Mouse (Mus musculus) forebrain, embryonic 15.5 days (tissue): ENCODE data around the gene Vps18. TPM values are rescaled to one million over a fixed set of nuclear protein-coding genes. Genes with fewer than 3 reads are reported as not detected.

ENCODE experiments used
- ATAC-seq: fragments of 200-750 bp; cut with Nextera tagmentation; replicated peaks from 2 replicates; pipeline ENCODE4 v1.8.0; 2017; ENCODE audit warnings: mild to moderate bottlenecking, moderate TSS enrichment, moderate library complexity
- H3K27ac ChIP-seq: fragments of 300-500 bp; sonication (generic); replicated peaks from 2 replicates; pipeline ENCODE4 v1.5.1; 2015; ENCODE audit warnings: mild to moderate bottlenecking, inconsistent platforms
- H3K27me3 ChIP-seq: fragments of 300-500 bp; sonication (generic); 2 replicates; pipeline ENCODE4 v1.6.1; 2015; ENCODE audit warnings: inconsistent platforms
- H3K36me3 ChIP-seq: fragments of 300-500 bp; sonication (generic); 2 replicates; pipeline ENCODE4 v1.6.1; 2015; ENCODE audit warnings: mild to moderate bottlenecking, inconsistent platforms
- H3K4me1 ChIP-seq: fragments of 300-500 bp; sonication (generic); 2 replicates; pipeline ENCODE4 v1.6.1; 2015; ENCODE audit warnings: inconsistent platforms
- H3K4me2 ChIP-seq: fragments of 300-500 bp; sonication (generic); replicated peaks from 2 replicates; pipeline ENCODE4 v1.6.1; 2015; ENCODE audit warnings: mild to moderate bottlenecking, inconsistent platforms
- H3K4me3 ChIP-seq: fragments of 300-500 bp; sonication (generic); 2 replicates; pipeline ENCODE4 v1.5.1; 2015; ENCODE audit warnings: mild to moderate bottlenecking, inconsistent platforms
- H3K9ac ChIP-seq: fragments of 300-500 bp; sonication (generic); replicated peaks from 2 replicates; pipeline ENCODE4 v1.6.1; 2015; ENCODE audit warnings: mild to moderate bottlenecking, inconsistent platforms
- H3K9me3 ChIP-seq: fragments of 300-500 bp; sonication (generic); 2 replicates; pipeline ENCODE4 v1.6.1; 2016; ENCODE audit warnings: inconsistent platforms
- WGBS: fragments of 180-500 bp; shearing (Covaris S2); methylation state at CpG from one replicate; pipeline ENCODE4 v1.1.7; 2015; ENCODE audit warnings: mixed read lengths; 5-methylcytosine and 5-hydroxymethylcytosine counted together
- polyA plus RNA-seq: library from polyadenylated mRNA; unstranded; fragments of >200 nt; fragmentation: Nextera tagmentation; extraction: Ambion mirVana; gene quantifications from 2 replicates; pipeline ENCODE4 v1.2.1, GENCODE M21; 2015

Vps18 gene
- polyA plus RNA-seq, 1 experiment from 2014 or later: 31.1 TPM

DNA sequence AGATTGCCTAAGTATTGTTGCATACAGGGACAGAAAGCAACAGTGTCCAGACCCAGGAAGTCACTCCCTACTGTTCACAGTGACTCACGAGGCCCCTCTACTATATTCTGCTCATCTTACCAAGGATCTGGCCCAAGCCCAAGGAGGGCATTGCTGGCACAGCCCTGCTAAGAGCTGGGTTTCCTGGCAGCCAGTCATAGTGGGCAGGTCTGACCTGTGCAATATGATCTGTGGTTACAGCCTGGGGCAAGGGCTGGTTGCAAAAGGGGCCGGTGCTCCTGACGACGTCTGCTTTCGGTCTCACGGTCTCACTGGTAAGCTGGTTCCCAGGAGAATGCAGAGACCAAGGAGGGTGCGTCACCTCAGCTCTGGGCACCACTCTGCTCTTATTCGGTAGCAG is 25.6 kb upstream of the Vps18 start:
- H3K4me1 ChIP-seq: peaks cover 5% of the 10 kb centered on the region; the same call in 1 of the 2 replicates
- 0 out of 2 replicates have a peak, but pooled peaks have one; percentile 38 for ATAC-seq
- 33% methylated on average over 8 of the region's 8 CpGs for WGBS
- no peak overlapping the region for H3K4me3 ChIP-seq
- no peaks in the 10 kb centered on the region for H3K27me3 ChIP-seq
- no peak overlapping the region for H3K4me2 ChIP-seq
- no peak overlapping the region for H3K9ac ChIP-seq
- H3K9me3 ChIP-seq: no peaks in the 10 kb centered on the region
- H3K27ac ChIP-seq: no peak overlapping the region
- H3K36me3 ChIP-seq: no peaks in the 10 kb centered on the region

- Histone ChIP-seq H3K4me1 (peaks cover 5% of the 10 kb centered on the region; the same call in 1 of the 2 replicates), H3K4me3 (no peak overlapping the region), H3K27me3 (no peaks in the 10 kb centered on the region), H3K27ac (no peak overlapping the region), H3K9ac (no peak overlapping the region), H3K36me3 (no peaks in the 10 kb centered on the region), H3K4me2 (no peak overlapping the region), H3K9me3 (no peaks in the 10 kb centered on the region)
- 79% methylated on average over 5 of the region's 5 CpGs for WGBS
- no peak for ATAC-seq
Observed at GRCm38 (mm10) chr2:119263813-119264212, 24.7 kb upstream of the Vps18 start.

DNA sequence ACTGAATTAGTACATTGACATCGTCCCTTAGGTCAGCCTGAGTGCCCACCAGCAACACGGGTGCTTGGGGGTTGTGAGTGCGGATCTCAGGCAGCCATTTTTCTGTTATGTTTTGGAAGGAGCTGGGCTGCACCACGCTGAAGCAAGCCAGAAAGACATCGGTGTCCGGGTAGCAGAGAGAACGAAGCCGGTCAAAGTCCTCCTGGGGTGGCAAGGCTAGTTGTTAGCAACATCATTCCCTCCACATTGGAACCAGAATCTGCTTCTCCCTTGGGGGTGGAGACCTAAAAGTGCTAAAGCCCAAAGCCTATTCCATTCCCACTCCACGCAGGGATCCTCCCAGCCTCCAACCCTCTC is 18.3 kb upstream of the Vps18 start:
- no peaks in the 10 kb centered on the region for H3K36me3 ChIP-seq

GRCm38 (mm10) chr2:119270643-119271331 is 17.8 kb upstream of the Vps18 start, which contains the start of gene Rhov:
Rhov (minus strand) TSS chr2:119271272.
- H3K9ac ChIP-seq: peak within 1 kb of the TSS; percentile 65
- H3K4me1 ChIP-seq: peaks cover 13% of the 10 kb centered on the region
- peak within 1 kb of the TSS; percentile 84 for H3K4me2 ChIP-seq
- WGBS: under 1% methylated on average over 43 of the region's 49 CpGs
- H3K9me3 ChIP-seq: no peaks in the 10 kb centered on the region
- H3K36me3 ChIP-seq: no peaks in the 10 kb centered on the region
- peak within 1 kb of the TSS; percentile 91 for H3K4me3 ChIP-seq
- ATAC-seq: peak; percentile 86
- 0 out of 2 replicates have a peak, but pooled peaks cover 4% of the 10 kb centered on the region for H3K27me3 ChIP-seq
- H3K27ac ChIP-seq: peak within 1 kb of the TSS; percentile 79

More for the DNA sequence above, 18.3 kb upstream of the Vps18 start:
- Histone ChIP-seq H3K9me3 (no peaks in the 10 kb centered on the region), H3K27ac (peak overlapping the region; percentile 79), H3K4me3 (peak overlapping the region; percentile 91), H3K4me1 (peaks cover 13% of the 10 kb centered on the region), H3K4me2 (peak overlapping the region; percentile 84), H3K9ac (peak overlapping the region; percentile 65), H3K27me3 (0 out of 2 replicates have a peak, but pooled peaks cover 4% of the 10 kb centered on the region)
- WGBS: 53% methylated on average over 9 of the region's 9 CpGs
- ATAC-seq: no peak

DNA sequence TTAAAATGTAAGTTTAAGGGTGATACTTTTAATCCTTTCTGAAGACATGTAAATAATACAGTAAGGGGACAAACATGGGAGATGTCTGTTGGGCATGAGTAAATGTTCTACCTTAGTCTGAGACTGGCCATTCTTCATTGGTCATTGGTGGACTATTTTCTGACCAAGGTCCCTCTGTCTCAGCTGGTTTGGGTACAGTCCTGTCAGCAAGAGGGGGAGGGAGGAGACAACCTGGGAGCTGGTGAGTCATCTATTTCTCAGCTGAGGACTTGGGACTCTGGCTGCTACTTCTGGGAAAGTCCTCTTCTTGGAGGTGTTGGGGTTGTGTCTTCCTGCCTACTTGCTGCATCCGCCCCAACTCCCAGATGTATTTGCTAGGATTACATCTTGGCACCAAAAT is 14.4 kb upstream of the Vps18 start:
- Histone ChIP-seq H3K4me2 (no peak overlapping the region), H3K4me1 (peaks cover 13% of the 10 kb centered on the region), H3K9me3 (no peaks in the 10 kb centered on the region), H3K9ac (no peak overlapping the region), H3K4me3 (no peak overlapping the region), H3K27me3 (0 out of 2 replicates have a peak, but pooled peaks cover 4% of the 10 kb centered on the region), H3K27ac (no peak overlapping the region), H3K36me3 (no peaks in the 10 kb centered on the region)
- 91% methylated on average over 1 of the region's 1 CpGs for WGBS
- ATAC-seq: no peak

DNA sequence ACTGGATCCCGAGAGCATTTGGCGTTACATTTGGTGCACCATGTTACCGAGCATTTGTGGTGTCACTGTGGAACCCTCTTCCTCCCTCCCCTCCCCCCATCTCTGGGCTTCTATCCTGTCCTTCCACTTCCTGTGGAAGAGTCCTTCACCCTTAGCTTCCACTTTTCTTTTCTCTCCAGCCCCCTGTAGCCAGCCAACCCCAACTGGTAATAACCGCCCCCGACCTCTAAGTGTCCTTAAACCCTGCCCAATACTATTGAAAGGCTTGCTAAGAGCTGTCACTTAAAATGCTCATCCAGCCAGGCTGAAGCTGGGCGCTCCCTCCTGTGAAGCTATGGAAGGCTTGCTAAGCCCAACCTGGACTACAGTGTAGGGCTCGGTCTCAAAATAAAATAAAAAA is 11.6 kb upstream of the Vps18 start:
- no peak for ATAC-seq
- Histone ChIP-seq H3K4me2 (no peak overlapping the region), H3K4me1 (no peaks in the 10 kb centered on the region), H3K27me3 (0 out of 2 replicates have a peak, but pooled peaks cover 4% of the 10 kb centered on the region), H3K4me3 (no peak overlapping the region), H3K27ac (no peak overlapping the region), H3K36me3 (no peaks in the 10 kb centered on the region), H3K9ac (no peak overlapping the region), H3K9me3 (no peaks in the 10 kb centered on the region)
- WGBS: 83% methylated on average over 7 of the region's 7 CpGs

- H3K4me1 ChIP-seq: no peaks in the 10 kb centered on the region
- no peak for ATAC-seq
- WGBS: 88% methylated on average over 23 of the region's 23 CpGs
Observed at GRCm38 (mm10) chr2:119277810-119278209, 10.7 kb upstream of the Vps18 start.

GRCm38 (mm10) chr2:119281899-119282565 is 6.5 kb upstream of the Vps18 start:
- H3K4me1 ChIP-seq: no peaks in the 10 kb centered on the region
- H3K9ac ChIP-seq: no peak overlapping the region
- ATAC-seq: no peak
- H3K4me2 ChIP-seq: no peak overlapping the region
- H3K4me3 ChIP-seq: no peak overlapping the region
- no peaks in the 10 kb centered on the region for H3K36me3 ChIP-seq
- no peaks in the 10 kb centered on the region for H3K9me3 ChIP-seq
- H3K27ac ChIP-seq: no peak overlapping the region
- no peaks in the 10 kb centered on the region for H3K27me3 ChIP-seq
- 89% methylated on average over 7 of the region's 7 CpGs for WGBS

More at GRCm38 (mm10) chr2:119277810-119278209, 10.7 kb upstream of the Vps18 start:
- Histone ChIP-seq H3K27me3 (0 out of 2 replicates have a peak, but pooled peaks cover 2% of the 10 kb centered on the region), H3K36me3 (no peaks in the 10 kb centered on the region), H3K4me2 (no peak overlapping the region), H3K9ac (no peak overlapping the region), H3K27ac (no peak overlapping the region), H3K4me3 (no peak overlapping the region), H3K9me3 (no peaks in the 10 kb centered on the region)

- Histone ChIP-seq H3K9ac (0 out of 2 replicates have a peak overlapping the region, but pooled peaks have one; percentile 70), H3K9me3 (no peaks in the 10 kb centered on the region), H3K27me3 (no peaks in the 10 kb centered on the region), H3K4me1 (peaks cover 21% of the 10 kb centered on the region), H3K36me3 (peaks cover 10% of the 10 kb centered on the region), H3K4me2 (no peak overlapping the region), H3K4me3 (no peak overlapping the region), H3K27ac (no peak overlapping the region)
- no peak for ATAC-seq
- 94% methylated on average over 5 of the region's 5 CpGs for WGBS
Observed at GRCm38 (mm10) chr2:119287372-119287771, 1.2 kb upstream of the Vps18 start.

- peaks cover 26% of the 10 kb centered on the region for H3K36me3 ChIP-seq
- peak overlapping the region; percentile 73 for H3K4me2 ChIP-seq
- H3K4me1 ChIP-seq: peaks cover 21% of the 10 kb centered on the region
- peak overlapping the region; percentile 76 for H3K4me3 ChIP-seq
- H3K27ac ChIP-seq: peak overlapping the region; percentile 58
- H3K9me3 ChIP-seq: no peaks in the 10 kb centered on the region
- H3K9ac ChIP-seq: peak overlapping the region; percentile 70
- no peak for ATAC-seq
- 1% methylated on average over 11 of the region's 11 CpGs for WGBS
- H3K27me3 ChIP-seq: no peaks in the 10 kb centered on the region
Observed at GRCm38 (mm10) chr2:119289014-119289416, 475 bp downstream of the Vps18 start.

- Histone ChIP-seq H3K9ac (no peak overlapping the region), H3K27ac (no peak overlapping the region), H3K27me3 (no peaks in the 10 kb centered on the region), H3K4me3 (no peak overlapping the region), H3K36me3 (peaks cover 48% of the 10 kb centered on the region), H3K4me1 (peaks cover 21% of the 10 kb centered on the region), H3K9me3 (no peaks in the 10 kb centered on the region), H3K4me2 (no peak overlapping the region)
- WGBS: 94% methylated on average over 5 of the region's 5 CpGs
- no peak for ATAC-seq
Observed at GRCm38 (mm10) chr2:119292281-119292680, 3.7 kb downstream of the Vps18 start.

- no peak overlapping the region for H3K4me2 ChIP-seq
- no peaks in the 10 kb centered on the region for H3K9me3 ChIP-seq
- 93% methylated on average over 17 of the region's 17 CpGs for WGBS
- H3K36me3 ChIP-seq: peaks cover 53% of the 10 kb centered on the region
- no peak overlapping the region for H3K4me3 ChIP-seq
- H3K27me3 ChIP-seq: no peaks in the 10 kb centered on the region
- no peak overlapping the region for H3K27ac ChIP-seq
- no peak for ATAC-seq
- no peak overlapping the region for H3K9ac ChIP-seq
- peaks cover 20% of the 10 kb centered on the region for H3K4me1 ChIP-seq
Observed at GRCm38 (mm10) chr2:119292852-119293251, 4.3 kb downstream of the Vps18 start.
